Mouse (Mus musculus) B cell, adult (primary cell): Measurements from ENCODE around the gene Olfr1301. TPM values are rescaled to one million over a fixed set of nuclear protein-coding genes. Genes with fewer than 3 reads are reported as not detected.

Experiments
- total RNA-seq: library from RNA; stranded (reverse); gene quantifications from 4 replicates; pipeline ENCODE4 v1.2.4, GENCODE M21; 2023; ENCODE audit not compliant: inconsistent age

Gene Olfr1301
- total RNA-seq: not detected in 4 replicates

GRCm38 (mm10) chr2:111750706-111751105 lies at the start of gene Olfr1301:
TSS of gene Olfr1301 (plus strand) at chr2:111751006.

GRCm38 (mm10) chr2:111777129-111777528 lies 26.3 kb downstream of the Olfr1301 start, which contains the start of gene Olfr1302:
TSS of gene Olfr1302 (plus strand) at chr2:111777429.

Other genes starting within 250 kb of the Olfr1301 start
- not detected in 4 replicates for gene Olfr1293-ps, start 225.8 kb upstream of the Olfr1301 start, total RNA-seq
- not detected in 4 replicates for gene Olfr1294, start 210.7 kb upstream of the Olfr1301 start, total RNA-seq
- gene Olfr1295, start 181.3 kb upstream of the Olfr1301 start, total RNA-seq: not detected in 4 replicates
- gene Olfr1297, start 124.5 kb upstream of the Olfr1301 start, total RNA-seq: not detected in 4 replicates
- not detected in 4 replicates for gene Olfr1298, start 101.8 kb upstream of the Olfr1301 start, total RNA-seq
- not detected in 4 replicates for gene Olfr1299, start 89.6 kb upstream of the Olfr1301 start, total RNA-seq
- not detected in 4 replicates for gene Olfr1302, start 26.4 kb downstream of the Olfr1301 start, total RNA-seq
- gene Olfr1303, start 69.3 kb downstream of the Olfr1301 start, total RNA-seq: not detected in 4 replicates
- not detected in 4 replicates for gene Olfr1305, start 126.1 kb downstream of the Olfr1301 start, total RNA-seq
- not detected in 4 replicates for gene Olfr1306, start 165.3 kb downstream of the Olfr1301 start, total RNA-seq
- gene Olfr1307, start 198.4 kb downstream of the Olfr1301 start, total RNA-seq: 0.03 TPM in 3 of 4 replicates, not detected in the other
- gene Olfr1308, start 213.9 kb downstream of the Olfr1301 start, total RNA-seq: not detected in 4 replicates
- not detected in 4 replicates for gene Olfr1309, start 239.3 kb downstream of the Olfr1301 start, total RNA-seq